Mouse (Mus musculus) ES-Bruce4 (cell line): ENCODE results near the gene Sez6l2.

Experiments
- CTCF ChIP-seq: IDR thresholded peaks from one replicate; pipeline ENCODE4 v1.8.1; 2011; ENCODE audit warnings: low read depth, low read length
- POLR2A ChIP-seq: IDR thresholded peaks from one replicate; pipeline ENCODE4 v1.8.1; 2011; ENCODE audit warnings: low read length; ENCODE audit not compliant: insufficient read depth

GRCm38 (mm10) chr7:127017950-127018345 is 67.6 kb downstream of the Sez6l2 start:
- TF ChIP-seq POLR2A (no peak), CTCF (no peak)
